Comparison of ENCODE assay signal across 27 mouse cellular contexts in the genomic region with DNA sequence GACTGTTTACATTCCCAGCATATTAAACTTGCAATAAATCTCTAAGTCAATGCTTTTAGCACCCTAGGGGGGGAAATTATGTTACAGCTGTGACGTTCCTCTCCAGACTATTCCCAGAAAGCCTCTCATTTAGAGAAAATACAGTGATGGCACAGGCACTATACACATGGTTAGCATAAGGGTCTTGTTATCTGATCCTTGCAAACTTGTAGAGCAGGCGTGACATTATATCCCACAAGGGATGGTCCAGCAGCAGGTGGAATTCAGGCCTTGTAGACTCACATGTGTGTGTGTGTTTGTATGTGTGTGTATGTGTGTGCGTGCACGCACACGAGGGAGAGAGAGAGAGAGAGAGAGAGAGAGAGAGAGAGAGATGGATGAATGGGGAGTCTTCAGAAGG. TPM values are rescaled to one million over a fixed set of nuclear protein-coding genes. Genes with fewer than 3 reads are reported as not detected.
DNase-seq lines count a peak whose midpoint lies in the region; ATAC-seq and TF ChIP-seq lines count a peak whose summit lies in the region.
"Had no signal": no experiment of that assay in that cellular context is flagged by ENCODE, and none has a peak within 500 bp of the region (broad histone marks: within the 10 kb centered on the region; RNA-seq: fewer than 3 reads in every experiment).

No protein-coding gene starts in this region.

- H3K9me3 ChIP-seq in hindbrain, embryonic 14.5 days (ENCODE audit: control insufficient read depth, low read length) = no peaks in the 10 kb centered on the region
- H3K9me3 ChIP-seq in hindbrain, embryonic 16.5 days (ENCODE audit: control insufficient read depth, low read length) = no peaks in the 10 kb centered on the region
- H3K9me3 ChIP-seq in limb, embryonic 13.5 days = no peaks in the 10 kb centered on the region
- H3K9me3 ChIP-seq in limb, embryonic 10.5 days (replicated peaks) = no peaks in the 10 kb centered on the region
- H3K9me3 ChIP-seq in limb, embryonic 14.5 days (ENCODE audit: control insufficient read depth, low read length) = no peaks in the 10 kb centered on the region
- H3K9me3 ChIP-seq in neural tube, embryonic 14.5 days (ENCODE audit: control insufficient read depth, low read length) = no peaks in the 10 kb centered on the region
- H3K9me3 ChIP-seq in intestine, embryonic 15.5 days = no peaks in the 10 kb centered on the region
- H3K9me3 ChIP-seq in forebrain, embryonic 13.5 days (replicated peaks) = no peaks in the 10 kb centered on the region; the same call in 1 of the 2 replicates
- H3K9me3 ChIP-seq: forebrain, embryonic 12.5 days; heart, embryonic 15.5 days; hindbrain, embryonic 10.5 days; hindbrain, embryonic 13.5 days had no signal

- H3K36me3 ChIP-seq in hindbrain, embryonic 14.5 days (replicated peaks; ENCODE audit: control insufficient read depth, insufficient read depth) = no peaks in the 10 kb centered on the region
- H3K36me3 ChIP-seq in hindbrain, embryonic 16.5 days (ENCODE audit: control insufficient read depth, insufficient read depth, low read length) = no peaks in the 10 kb centered on the region
- H3K36me3 ChIP-seq in limb, embryonic 13.5 days = no peaks in the 10 kb centered on the region
- H3K36me3 ChIP-seq in limb, embryonic 10.5 days = no peaks in the 10 kb centered on the region
- no peaks in the 10 kb centered on the region for H3K36me3 ChIP-seq in limb, embryonic 14.5 days (ENCODE audit: control insufficient read depth, insufficient read depth, low read length)
- H3K36me3 ChIP-seq in neural tube, embryonic 14.5 days (ENCODE audit: control insufficient read depth, insufficient read depth, low read length) = no peaks in the 10 kb centered on the region
- no peaks in the 10 kb centered on the region for H3K36me3 ChIP-seq in intestine, embryonic 15.5 days
- H3K36me3 ChIP-seq in forebrain, embryonic 13.5 days (ENCODE audit: poor library complexity, severe bottlenecking) = no peaks in the 10 kb centered on the region
- H3K36me3 ChIP-seq: forebrain, embryonic 12.5 days; heart, embryonic 12.5 days; heart, embryonic 15.5 days; hindbrain, embryonic 10.5 days; hindbrain, embryonic 13.5 days had no signal

- H3K4me3 ChIP-seq in hindbrain, embryonic 14.5 days (replicated peaks; ENCODE audit: low read length) = no peak overlapping the region
- H3K4me3 ChIP-seq in hindbrain, embryonic 16.5 days (ENCODE audit: low read length) = no peak overlapping the region
- no peak overlapping the region for H3K4me3 ChIP-seq in limb, embryonic 13.5 days
- no peak overlapping the region for H3K4me3 ChIP-seq in limb, embryonic 10.5 days
- no peak overlapping the region for H3K4me3 ChIP-seq in limb, embryonic 14.5 days (replicated peaks; ENCODE audit: low read length)
- no peak overlapping the region for H3K4me3 ChIP-seq in neural tube, embryonic 14.5 days (ENCODE audit: low read depth, low read length)
- H3K4me3 ChIP-seq in intestine, embryonic 15.5 days (replicated peaks) = no peak overlapping the region
- H3K4me3 ChIP-seq in forebrain, embryonic 13.5 days = no peak overlapping the region
- H3K4me3 ChIP-seq: erythroblast, embryonic 14.5 days; forebrain, embryonic 12.5 days; heart, embryonic 12.5 days; heart, embryonic 15.5 days; hindbrain, embryonic 10.5 days; hindbrain, embryonic 13.5 days had no signal

- no peak; the same call in 1 of the 2 replicates for ATAC-seq in hindbrain, embryonic 14.5 days (ENCODE audit: low FRiP score)
- ATAC-seq in hindbrain, embryonic 16.5 days = no peak
- ATAC-seq in limb, embryonic 13.5 days (ENCODE audit: low FRiP score, low read depth) = peak; percentile 66
- peak; percentile 65; the same call in 1 of the 2 replicates for ATAC-seq in limb, embryonic 14.5 days (ENCODE audit: low FRiP score, low read depth)
- ATAC-seq in neural tube, embryonic 14.5 days (ENCODE audit: low read depth) = peak; percentile 75
- ATAC-seq in intestine, embryonic 15.5 days = no peak
- no peak for ATAC-seq in forebrain, embryonic 13.5 days
- ATAC-seq: CD4-positive, CD25-positive, alpha-beta regulatory T cell, adult 4 months; forebrain, embryonic 16.5 days had no signal

- no peak overlapping the region for H3K4me2 ChIP-seq in hindbrain, embryonic 14.5 days (replicated peaks)
- no peak overlapping the region for H3K4me2 ChIP-seq in hindbrain, embryonic 16.5 days (ENCODE audit: low read length)
- H3K4me2 ChIP-seq in limb, embryonic 13.5 days (replicated peaks) = no peak overlapping the region
- H3K4me2 ChIP-seq in limb, embryonic 14.5 days (replicated peaks; ENCODE audit: low read depth, low read length, severe bottlenecking) = no peak overlapping the region
- H3K4me2 ChIP-seq in neural tube, embryonic 14.5 days (ENCODE audit: low read depth, low read length) = no peak overlapping the region
- H3K4me2 ChIP-seq in intestine, embryonic 15.5 days (replicated peaks) = no peak overlapping the region
- H3K4me2 ChIP-seq in forebrain, embryonic 13.5 days = no peak overlapping the region
- H3K4me2 ChIP-seq: forebrain, embryonic 12.5 days; heart, embryonic 12.5 days; heart, embryonic 15.5 days; hindbrain, embryonic 13.5 days had no signal

- H3K27me3 ChIP-seq in hindbrain, embryonic 14.5 days (ENCODE audit: control insufficient read depth, insufficient read depth, low read length) = no peaks in the 10 kb centered on the region
- no peaks in the 10 kb centered on the region for H3K27me3 ChIP-seq in hindbrain, embryonic 16.5 days (replicated peaks; ENCODE audit: control insufficient read depth, insufficient read depth, low read length)
- no peaks in the 10 kb centered on the region for H3K27me3 ChIP-seq in limb, embryonic 13.5 days
- H3K27me3 ChIP-seq in limb, embryonic 10.5 days (ENCODE audit: low read depth, poor library complexity, severe bottlenecking) = no peaks in the 10 kb centered on the region
- H3K27me3 ChIP-seq in limb, embryonic 14.5 days (ENCODE audit: control insufficient read depth, insufficient read depth, low read length) = no peaks in the 10 kb centered on the region
- H3K27me3 ChIP-seq in neural tube, embryonic 14.5 days (ENCODE audit: control insufficient read depth, insufficient read depth, low read length) = no peaks in the 10 kb centered on the region
- no peaks in the 10 kb centered on the region for H3K27me3 ChIP-seq in intestine, embryonic 15.5 days (replicated peaks)
- H3K27me3 ChIP-seq in forebrain, embryonic 13.5 days = no peaks in the 10 kb centered on the region
- H3K27me3 ChIP-seq: forebrain, embryonic 12.5 days; heart, embryonic 12.5 days; heart, embryonic 15.5 days; hindbrain, embryonic 13.5 days had no signal

- peak; percentile 24 for DNase-seq in hindbrain, embryonic 14.5 days (ENCODE audit: low spot score)
- no peak for DNase-seq in limb, embryonic 10.5 days (ENCODE audit: low spot score)
- DNase-seq in limb, embryonic 14.5 days (ENCODE audit: low spot score) = no peak
- DNase-seq: adrenal gland, adult 2 months; adrenal gland, postnatal 14 days; cerebellum, adult 11 months; cerebellum, adult 2 months; cerebellum, adult 9-11 months; cerebellum, postnatal 25 days; embryo, embryonic 11 days; gastrocnemius, postnatal 10 days; gastrocnemius, postnatal 36 days; heart, postnatal 10 days; heart, postnatal 36 days had no signal

- TF ChIP-seq POLR2A in limb, embryonic 14.5 days (IDR thresholded peaks at IDR 0.05; ENCODE audit: borderline replicate concordance, extremely low read depth, insufficient read depth, insufficient read length) = no peak

- WGBS in hindbrain, embryonic 14.5 days = 78% methylated on average over 5 of the region's 5 CpGs
- 72% methylated on average over 5 of the region's 5 CpGs for WGBS in hindbrain, embryonic 16.5 days
- 56% methylated on average over 5 of the region's 5 CpGs for WGBS in limb, embryonic 13.5 days
- WGBS in limb, embryonic 10.5 days = 87% methylated on average over 5 of the region's 5 CpGs
- WGBS in limb, embryonic 14.5 days = 62% methylated on average over 5 of the region's 5 CpGs
- 57% methylated on average over 5 of the region's 5 CpGs for WGBS in neural tube, embryonic 14.5 days
- 71% methylated on average over 5 of the region's 5 CpGs for WGBS in intestine, embryonic 15.5 days
- WGBS in forebrain, embryonic 13.5 days = 86% methylated on average over 5 of the region's 5 CpGs

- no peak overlapping the region for H3K27ac ChIP-seq in hindbrain, embryonic 14.5 days
- no peak overlapping the region for H3K27ac ChIP-seq in hindbrain, embryonic 16.5 days (ENCODE audit: low read depth, low read length)
- no peak overlapping the region for H3K27ac ChIP-seq in limb, embryonic 13.5 days
- no peak overlapping the region for H3K27ac ChIP-seq in limb, embryonic 10.5 days
- H3K27ac ChIP-seq in limb, embryonic 14.5 days (replicated peaks; ENCODE audit: low read depth, low read length) = no peak overlapping the region
- no peak overlapping the region for H3K27ac ChIP-seq in neural tube, embryonic 14.5 days (ENCODE audit: low read depth, low read length)
- H3K27ac ChIP-seq in intestine, embryonic 15.5 days = no peak overlapping the region
- no peak overlapping the region for H3K27ac ChIP-seq in forebrain, embryonic 13.5 days
- H3K27ac ChIP-seq: forebrain, embryonic 12.5 days; heart, embryonic 15.5 days; hindbrain, embryonic 10.5 days; hindbrain, embryonic 13.5 days had no signal

- H3K9ac ChIP-seq in hindbrain, embryonic 14.5 days = no peak overlapping the region
- no peak overlapping the region for H3K9ac ChIP-seq in hindbrain, embryonic 16.5 days (ENCODE audit: low read depth, low read length)
- H3K9ac ChIP-seq in limb, embryonic 13.5 days = no peak overlapping the region
- H3K9ac ChIP-seq in limb, embryonic 14.5 days (ENCODE audit: low read depth, low read length, severe bottlenecking) = no peak overlapping the region
- no peak overlapping the region for H3K9ac ChIP-seq in neural tube, embryonic 14.5 days (replicated peaks; ENCODE audit: low read depth, low read length)
- no peak overlapping the region for H3K9ac ChIP-seq in intestine, embryonic 15.5 days
- H3K9ac ChIP-seq in forebrain, embryonic 13.5 days = no peak overlapping the region
- H3K9ac ChIP-seq: forebrain, embryonic 12.5 days; heart, embryonic 12.5 days; heart, embryonic 15.5 days; hindbrain, embryonic 13.5 days had no signal

- no peaks in the 10 kb centered on the region for H3K4me1 ChIP-seq in hindbrain, embryonic 14.5 days (replicated peaks; ENCODE audit: control insufficient read depth, insufficient read depth, low read length)
- H3K4me1 ChIP-seq in hindbrain, embryonic 16.5 days (ENCODE audit: control insufficient read depth, insufficient read depth, low read depth, low read length) = no peaks in the 10 kb centered on the region
- H3K4me1 ChIP-seq in limb, embryonic 13.5 days = peaks cover 10% of the 10 kb centered on the region
- no peaks in the 10 kb centered on the region for H3K4me1 ChIP-seq in limb, embryonic 10.5 days
- H3K4me1 ChIP-seq in limb, embryonic 14.5 days (ENCODE audit: control insufficient read depth, insufficient read depth, low read length) = no peaks in the 10 kb centered on the region
- peaks cover 7% of the 10 kb centered on the region; the same call in 1 of the 2 replicates for H3K4me1 ChIP-seq in neural tube, embryonic 14.5 days (ENCODE audit: control insufficient read depth, insufficient read depth, low read length)
- no peaks in the 10 kb centered on the region for H3K4me1 ChIP-seq in intestine, embryonic 15.5 days (replicated peaks)
- no peaks in the 10 kb centered on the region for H3K4me1 ChIP-seq in forebrain, embryonic 13.5 days
- H3K4me1 ChIP-seq: forebrain, embryonic 12.5 days; heart, embryonic 12.5 days; heart, embryonic 15.5 days; hindbrain, embryonic 10.5 days; hindbrain, embryonic 13.5 days had no signal

RNA-seq across cellular contexts. Expression of a gene that starts 57.3 kb away (rescaled TPM):
- 10.6 and 10.7 TPM in 2 replicates for polyA plus RNA-seq in hindbrain, embryonic 14.5 days (2014; fragmentation: Nextera tagmentation; extraction: Ambion mirVana)
- polyA plus RNA-seq in hindbrain, embryonic 16.5 days (2015; fragmentation: Nextera tagmentation; extraction: Ambion mirVana) = 7.4 and 7.9 TPM in 2 replicates
- 8.5 and 9.1 TPM in 2 replicates for polyA plus RNA-seq in limb, embryonic 13.5 days (2015; fragmentation: Nextera tagmentation; extraction: Ambion mirVana)
- polyA plus RNA-seq in limb, embryonic 10.5 days (2016; fragmentation: Nextera tagmentation; extraction: Ambion mirVana) = 3.0 and 3.5 TPM in 2 replicates
- polyA plus RNA-seq in limb, embryonic 14.5 days (2012; rRNA removed) = 9.9 and 11.5 TPM in 2 replicates
- 14.5 and 16.2 TPM in 2 replicates for polyA plus RNA-seq in limb, embryonic 14.5 days (2014; fragmentation: Nextera tagmentation; extraction: Ambion mirVana)
- 10.5 and 12.3 TPM in 2 replicates for polyA plus RNA-seq in neural tube, embryonic 14.5 days (2014; fragmentation: Nextera tagmentation; extraction: Ambion mirVana)
- 4.4 and 4.7 TPM in 2 replicates for polyA plus RNA-seq in intestine, embryonic 15.5 days (2015; fragmentation: Nextera tagmentation; extraction: Ambion mirVana)
- 2.3 and 4.0 TPM in 2 replicates for polyA plus RNA-seq in forebrain, embryonic 13.5 days (2015; fragmentation: Nextera tagmentation; extraction: Ambion mirVana)
- polyA plus RNA-seq: erythroblast, embryonic 14.5 days had no signal

Comparison
In these comparisons a context has a peak if more than half of its experiments do, and no peak if none do; other contexts are left out.
1. ATAC-seq: peak in limb, embryonic 13.5 days (single experiment), limb, embryonic 14.5 days (single experiment) and neural tube, embryonic 14.5 days (single experiment); none in hindbrain, embryonic 14.5 days (single experiment), hindbrain, embryonic 16.5 days (single experiment), intestine, embryonic 15.5 days (single experiment) and forebrain, embryonic 13.5 days (single experiment).